Mouse (Mus musculus): Measurements from ENCODE around the gene Slc6a19.
"Not testable (repeated sequence)": the region's sequence is repeated elsewhere in the genome, so short reads cannot be mapped to it uniquely, and the experiment has no call there.

Gene Slc6a19

DNA sequence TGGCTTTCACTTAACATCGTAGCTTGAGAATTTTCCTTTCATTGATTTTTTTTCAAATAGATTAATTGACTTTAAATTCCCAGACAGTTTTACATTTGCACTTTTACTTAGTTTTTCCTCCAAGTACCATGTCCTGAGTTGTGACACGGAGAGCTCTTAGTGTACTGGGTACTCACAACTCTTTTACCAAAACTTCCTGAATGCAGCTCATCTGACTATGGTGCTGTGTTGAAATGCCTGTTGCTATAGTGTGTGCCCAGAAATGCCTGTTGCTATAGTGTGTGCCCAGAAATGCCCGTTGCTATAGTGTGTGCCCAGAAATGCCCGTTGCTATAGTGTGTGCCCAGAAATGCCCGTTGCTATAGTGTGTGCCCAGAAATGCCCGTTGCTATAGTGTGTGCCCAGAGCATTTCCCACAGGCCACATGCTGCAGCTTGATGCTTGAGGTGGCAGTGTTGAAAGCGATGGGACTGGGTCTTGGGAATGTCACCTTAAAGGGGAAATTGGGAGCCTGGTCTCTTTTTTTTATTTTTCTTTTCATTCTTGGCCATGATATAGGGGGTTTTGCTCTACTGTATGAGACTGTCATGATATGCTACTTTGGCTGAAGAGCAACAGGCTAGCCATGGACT lies at the start of gene Slc6a19:
Gene Slc6a19, minus strand, starts transcription at position 172 of the 632 bp plus-strand sequence.
- DNase-seq (ENCODE audit: low spot score in 2 of 2), result no peak

DNA sequence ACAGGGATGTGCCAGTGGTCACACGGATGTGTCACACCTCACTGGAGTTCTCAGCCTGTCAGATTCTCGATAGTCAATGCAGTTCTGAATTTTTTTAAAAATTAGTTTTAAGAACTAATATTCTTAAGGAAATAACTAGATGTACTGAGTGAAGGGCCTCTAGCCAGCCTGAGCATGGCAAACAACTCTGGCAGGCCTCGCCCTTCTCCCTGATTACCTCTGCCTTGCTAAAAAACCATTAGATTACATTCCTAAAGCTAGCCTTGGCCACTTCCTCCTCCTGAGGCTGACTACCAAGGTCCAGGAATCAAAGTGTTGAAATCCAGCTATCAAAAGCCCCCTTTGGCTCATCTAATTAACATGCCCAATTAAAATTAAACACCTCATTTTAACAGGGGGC lies 46.6 kb upstream of the Slc6a19 start:
- DNase-seq (ENCODE audit: low spot score in 2 of 2), result no peak

DNA sequence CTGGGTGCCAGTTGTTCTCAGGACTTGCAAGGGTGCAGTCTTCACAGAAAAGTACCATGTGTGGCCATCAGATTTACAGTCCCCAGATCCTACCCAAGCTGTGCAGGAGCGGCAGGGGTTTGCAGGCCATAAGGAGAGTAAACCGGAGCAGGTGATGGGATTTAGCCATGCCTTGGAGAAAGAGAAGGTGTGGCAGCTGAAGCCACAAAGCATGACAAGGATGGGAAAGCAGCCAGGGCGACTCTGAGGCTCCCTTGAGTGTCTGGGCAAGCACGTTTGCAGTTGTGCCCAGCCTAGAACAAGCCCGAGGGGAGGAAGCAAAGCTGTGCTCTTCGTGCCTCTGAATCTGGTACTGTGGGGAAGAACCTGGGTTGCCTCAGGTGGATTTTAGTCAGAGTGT lies 45.8 kb upstream of the Slc6a19 start:
- DNase-seq (ENCODE audit: low spot score in 2 of 2), result no peak

DNA sequence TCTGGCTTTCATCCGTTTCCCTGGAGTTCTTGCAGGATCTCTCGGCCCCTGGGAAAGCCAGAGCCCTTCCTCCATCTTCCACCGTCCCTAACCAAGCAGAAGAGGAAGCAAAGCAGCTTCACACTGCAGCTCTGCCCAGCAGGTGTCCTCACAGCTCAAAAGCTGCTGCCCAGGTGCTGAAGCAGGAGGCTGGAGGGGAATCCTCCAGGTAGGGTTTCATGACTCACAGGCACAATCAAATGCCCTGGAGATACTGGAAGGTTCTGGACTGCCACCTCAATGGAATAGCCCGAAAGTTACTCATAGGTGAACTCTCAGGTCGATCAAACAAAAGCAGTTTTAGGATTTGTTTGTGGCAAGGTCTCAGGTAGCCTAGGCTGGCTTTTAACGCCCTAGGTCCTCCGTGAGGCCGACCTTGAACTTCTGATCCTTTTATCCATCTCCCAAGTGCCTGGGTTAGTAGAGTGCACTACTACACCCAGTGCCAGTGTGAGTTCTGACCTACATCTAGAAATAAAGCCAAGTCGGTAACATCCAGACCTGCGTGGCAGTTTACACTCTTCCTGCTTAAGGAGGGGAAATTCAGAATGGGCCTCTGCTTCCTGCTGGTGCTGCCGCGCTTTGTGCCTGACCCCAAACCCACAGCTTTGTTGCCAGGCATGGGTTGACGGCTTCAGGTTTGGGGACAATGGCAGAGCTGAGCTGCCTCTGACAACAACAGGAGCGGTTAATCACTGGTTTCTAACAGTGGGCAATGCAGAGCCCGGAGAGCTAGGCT lies 44.2 kb upstream of the Slc6a19 start:
- no peak for DNase-seq (ENCODE audit: low spot score in 2 of 2)

DNA sequence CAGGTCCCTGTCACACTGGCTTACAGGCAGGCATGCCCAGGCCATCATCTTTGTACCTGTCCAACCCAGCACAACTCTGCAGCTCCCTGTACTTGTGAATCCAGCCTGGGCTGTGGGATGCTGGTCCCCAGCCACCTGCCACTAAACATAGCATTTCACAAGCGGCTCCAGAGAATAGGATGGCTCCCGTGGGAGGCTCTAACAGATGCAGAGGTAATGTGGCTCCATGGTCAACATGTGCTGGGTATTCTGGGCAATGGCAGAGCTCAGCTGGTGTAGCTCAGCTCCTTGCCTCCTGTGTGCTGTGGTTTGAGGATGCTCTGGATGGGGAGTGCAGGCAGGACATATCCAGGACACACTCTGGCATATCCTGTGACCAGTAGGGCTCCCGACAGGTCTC lies 39.0 kb upstream of the Slc6a19 start:
- DNase-seq (ENCODE audit: low spot score in 2 of 2), result peak; percentile 9 to 10

DNA sequence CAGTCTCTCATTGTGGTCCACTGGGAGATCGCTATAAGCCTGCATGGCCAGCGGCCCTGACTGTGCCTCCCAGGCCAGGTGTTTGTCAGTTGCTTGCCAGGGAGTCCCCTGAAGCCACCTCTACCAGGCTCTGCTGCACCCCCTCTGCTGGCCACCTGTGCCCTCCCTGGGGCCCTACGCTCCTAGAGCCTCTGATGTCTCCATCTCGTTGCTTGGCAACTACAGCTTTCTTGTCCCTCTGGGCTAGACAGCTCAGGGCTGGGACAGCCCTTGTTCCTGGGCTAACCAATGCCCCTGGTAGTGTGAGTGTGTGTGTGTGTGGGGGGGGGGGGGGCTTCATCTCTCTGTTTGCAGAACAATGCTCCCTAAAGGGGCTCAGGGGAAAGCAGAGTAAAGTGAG lies 38.3 kb upstream of the Slc6a19 start:
- DNase-seq (ENCODE audit: low spot score in 2 of 2), result no peak

DNA sequence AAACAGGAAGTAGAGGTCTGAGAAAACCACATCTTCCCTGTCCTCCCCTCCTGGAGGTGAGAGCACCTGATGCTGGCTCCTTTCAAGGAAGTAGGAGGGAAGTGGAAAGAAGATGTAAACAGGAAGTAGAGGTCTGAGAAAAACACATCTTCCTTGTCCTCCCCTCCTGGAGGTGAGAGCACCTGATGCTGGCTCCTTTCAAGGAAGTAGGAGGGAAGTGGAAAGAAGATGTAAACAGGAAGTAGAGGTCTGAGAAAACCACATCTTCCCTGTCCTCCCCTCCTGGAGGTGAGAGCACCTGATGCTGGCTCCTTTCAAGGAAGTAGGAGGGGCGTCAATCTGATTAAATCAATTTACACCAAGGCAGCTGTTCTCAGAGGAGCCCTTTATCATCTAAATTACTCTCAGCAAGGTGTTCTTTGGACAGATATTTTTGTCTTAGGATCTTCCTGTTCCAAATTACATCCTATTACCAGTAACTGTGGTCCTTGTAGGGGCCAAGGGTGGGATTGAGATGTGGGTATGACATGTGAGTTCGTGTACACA lies 35.8 kb upstream of the Slc6a19 start:
- DNase-seq (ENCODE audit: low spot score in 2 of 2), result not testable (repeated sequence)

DNA sequence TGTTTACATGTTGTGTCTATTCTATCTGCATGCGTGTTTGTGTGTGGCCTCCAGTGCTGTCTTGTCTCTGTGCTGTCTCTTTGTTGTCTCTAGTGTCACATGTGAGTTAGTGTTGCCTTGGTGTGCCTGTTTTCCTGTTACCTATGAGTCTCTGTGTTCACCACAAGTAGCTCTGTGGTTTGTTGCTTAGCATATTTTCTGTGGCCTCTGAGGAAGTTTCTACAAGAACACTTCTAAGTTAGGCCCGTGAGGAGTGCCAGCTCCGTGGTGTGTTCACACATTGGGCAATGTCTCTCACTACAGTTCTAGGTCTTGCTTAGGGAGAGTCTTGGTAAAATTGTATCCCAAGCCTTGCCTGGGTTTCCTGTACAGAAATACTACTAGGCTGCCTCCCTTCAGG lies 32.3 kb upstream of the Slc6a19 start:
- no peak for DNase-seq (ENCODE audit: low spot score in 2 of 2)

DNA sequence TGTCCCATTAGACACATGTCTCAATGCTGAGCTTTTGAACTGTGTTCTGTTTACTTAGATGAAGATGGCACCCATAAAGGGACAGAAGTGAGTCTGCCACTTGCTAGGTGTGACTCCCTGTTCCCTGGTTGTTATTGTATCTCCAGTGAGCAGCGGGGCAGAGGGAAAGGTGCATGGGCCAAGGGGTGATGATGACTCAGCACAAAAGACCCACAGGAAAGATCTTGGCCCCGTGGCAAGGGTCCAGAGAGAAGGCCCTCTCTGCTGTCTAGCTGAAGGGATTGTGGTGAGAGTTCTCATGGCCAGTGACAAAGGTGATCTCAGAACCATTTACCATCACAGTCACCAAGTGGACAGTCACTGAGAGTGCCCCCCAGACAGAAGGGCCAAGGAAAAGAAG lies 31.3 kb upstream of the Slc6a19 start:
- no peak for DNase-seq (ENCODE audit: low spot score in 2 of 2)

DNA sequence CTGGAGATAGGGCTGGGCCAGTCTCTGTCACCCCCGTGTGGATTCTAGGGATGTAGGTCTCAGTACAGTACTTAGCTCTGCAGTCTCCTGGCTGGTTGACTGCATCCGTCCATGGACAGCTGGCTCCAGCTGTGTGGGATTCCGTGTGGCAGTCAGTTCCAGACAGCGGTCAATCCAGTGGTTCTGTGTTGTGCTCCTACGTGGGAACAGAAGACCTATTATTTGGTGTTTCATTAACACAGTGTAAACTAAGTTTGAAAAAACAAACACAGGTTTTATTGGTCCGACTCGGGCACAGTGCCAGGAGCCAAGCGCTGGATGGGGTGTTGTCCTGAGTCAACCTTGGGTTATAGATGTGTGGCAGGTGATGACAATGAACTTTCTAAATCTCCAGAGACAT lies 30.6 kb upstream of the Slc6a19 start:
- no peak for DNase-seq (ENCODE audit: low spot score in 2 of 2)

DNA sequence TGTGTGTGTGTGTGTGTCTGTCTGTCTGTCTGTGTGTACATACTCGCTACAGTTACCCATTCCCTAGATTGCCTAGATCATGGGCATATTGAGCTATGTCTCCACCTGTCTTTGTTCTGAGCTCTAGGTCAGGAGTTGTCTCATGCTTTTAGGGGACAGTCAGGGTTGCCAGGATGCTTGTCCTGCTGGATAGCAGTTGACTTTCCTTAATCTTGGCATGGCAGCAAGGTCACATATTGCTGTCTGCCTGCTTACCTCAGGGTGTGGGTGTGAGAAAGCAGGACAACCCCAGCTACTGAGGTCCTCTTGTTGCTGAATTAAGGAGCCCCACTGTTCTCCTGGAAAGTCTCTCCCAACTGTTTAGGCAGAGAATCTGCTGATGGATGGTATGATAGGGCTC lies 29.7 kb upstream of the Slc6a19 start:
- no peak for DNase-seq (ENCODE audit: low spot score in 2 of 2)

DNA sequence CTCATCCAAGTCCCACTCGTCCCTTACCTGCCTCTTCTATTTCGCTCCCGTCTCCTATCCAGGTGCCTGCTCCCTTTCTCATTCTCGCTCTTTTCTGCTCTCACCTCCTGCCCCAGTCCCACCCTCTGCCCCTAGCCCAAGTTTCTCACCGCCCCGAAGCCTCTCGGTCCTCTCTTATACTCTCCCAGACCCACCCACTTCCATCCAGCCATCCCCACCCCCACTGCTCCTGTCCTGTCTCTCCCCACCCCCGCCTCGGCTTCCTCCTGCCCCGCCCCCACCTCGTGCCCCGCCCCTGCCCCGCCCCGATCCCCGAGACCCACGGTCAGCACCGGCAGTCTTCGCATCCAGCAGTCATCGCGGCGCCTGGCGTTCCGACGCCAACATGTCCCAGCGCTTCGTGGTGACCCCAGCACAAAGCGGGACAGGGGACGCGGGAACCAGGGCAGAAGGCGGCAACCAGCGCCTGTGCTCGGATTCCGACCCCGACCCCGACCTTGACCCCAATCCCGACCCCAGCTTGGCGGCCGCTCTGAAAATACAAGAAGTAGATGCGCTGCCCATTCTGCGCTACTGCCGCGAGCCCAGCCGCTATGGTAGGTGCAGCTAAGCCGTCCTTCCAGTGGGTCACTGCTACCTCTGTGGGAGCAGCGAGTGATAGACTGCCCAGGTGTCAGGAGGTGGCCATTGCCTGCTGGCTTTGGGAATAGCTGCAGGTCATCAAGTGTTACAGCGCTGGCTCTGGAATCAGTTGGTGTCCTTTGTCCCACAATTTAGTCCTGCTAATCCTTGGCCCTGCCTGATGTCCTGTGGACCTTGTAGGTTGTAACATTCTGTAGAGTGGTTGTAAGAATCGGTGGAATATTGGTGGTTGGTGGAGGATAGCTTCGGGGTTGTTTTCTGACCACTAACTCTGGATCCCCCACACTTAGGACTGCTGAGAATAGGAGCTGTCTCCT lies 28.4 kb upstream of the Slc6a19 start, which contains the start of gene Slc12a7:
Gene Slc12a7, plus strand, starts transcription at position 353 of the 959 bp plus-strand sequence.
- no peak for DNase-seq (ENCODE audit: low spot score in 2 of 2)

DNA sequence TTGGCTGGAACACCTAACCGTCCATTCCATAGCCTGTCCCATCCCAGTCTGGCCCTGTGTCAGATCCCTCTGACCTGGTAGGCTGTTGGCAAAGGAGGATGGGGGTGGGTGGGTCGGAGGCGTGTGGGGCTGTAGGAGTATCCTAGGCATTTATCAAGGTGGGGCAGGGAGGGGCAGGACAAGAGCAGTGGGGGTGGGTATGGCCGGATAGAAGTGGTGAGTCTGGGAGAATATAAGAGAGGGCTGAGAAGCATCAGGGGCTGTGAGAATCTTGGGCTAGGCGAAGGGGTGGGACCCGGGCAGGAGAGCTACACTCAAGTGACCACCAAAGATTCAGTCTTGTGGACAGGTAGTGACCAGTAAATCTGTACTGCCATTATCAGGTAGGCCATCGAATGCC lies 27.6 kb upstream of the Slc6a19 start:
- no peak for DNase-seq (ENCODE audit: low spot score in 2 of 2)

DNA sequence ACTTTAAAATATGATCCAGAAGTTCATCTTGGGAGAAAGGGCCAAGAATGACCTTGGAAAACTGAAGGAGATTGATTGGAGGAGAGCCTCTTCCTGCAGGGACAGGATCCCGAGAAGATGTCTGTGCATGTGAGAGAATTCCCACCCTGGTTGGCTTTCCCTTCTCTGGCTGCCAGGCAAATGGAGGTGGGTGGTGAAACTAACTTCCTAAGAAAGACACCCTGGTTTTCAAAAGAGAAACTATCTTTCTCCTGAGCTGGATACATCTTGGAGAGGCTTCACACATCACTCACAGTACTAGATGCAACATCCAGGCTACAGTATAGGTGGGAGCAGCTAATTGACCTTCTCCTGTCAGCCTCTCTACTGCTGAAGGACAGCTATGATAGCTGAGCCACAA lies 26.2 kb upstream of the Slc6a19 start:
- DNase-seq (ENCODE audit: low spot score in 2 of 2), result no peak

DNA sequence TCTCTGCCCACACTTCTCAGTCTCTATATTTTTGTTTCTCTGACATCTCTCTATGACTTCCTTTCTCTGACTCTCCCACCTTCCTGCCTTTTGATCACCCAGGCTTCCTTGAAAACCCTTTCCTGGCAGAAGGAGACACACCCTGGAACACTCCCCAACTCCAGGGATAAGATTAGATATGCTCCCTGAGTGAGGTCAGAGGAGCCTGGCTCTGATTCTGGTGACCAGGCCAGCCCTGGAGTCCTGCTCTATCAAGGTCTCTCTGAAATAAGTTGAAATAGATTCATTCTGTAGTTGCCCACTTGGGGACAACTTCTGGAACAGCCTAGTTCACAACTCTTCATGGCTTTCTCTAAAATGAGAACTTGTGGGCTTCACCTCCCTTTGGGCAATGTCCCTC lies 24.0 kb upstream of the Slc6a19 start:
- no peak for DNase-seq (ENCODE audit: low spot score in 2 of 2)

DNA sequence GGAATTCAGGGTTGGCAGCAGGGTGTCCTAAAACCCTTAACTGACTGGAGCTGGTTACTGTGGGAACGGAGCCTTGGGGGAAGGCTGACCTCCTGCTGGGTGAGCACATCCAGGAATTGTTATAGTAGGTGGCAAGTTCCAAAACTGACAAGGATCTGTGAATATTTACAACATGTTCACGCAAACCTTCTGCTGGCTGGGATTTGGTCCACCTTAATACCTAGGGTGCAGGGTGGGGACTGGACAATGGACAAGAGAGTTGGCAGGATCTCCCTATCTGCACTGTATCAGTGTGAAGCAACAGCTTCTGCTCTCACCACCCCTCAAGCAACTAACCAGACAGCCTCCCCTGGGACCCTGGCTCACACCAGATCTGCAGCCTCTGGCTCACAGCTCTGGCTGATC lies 23.0 kb upstream of the Slc6a19 start:
- DNase-seq (ENCODE audit: low spot score in 2 of 2), result no peak

DNA sequence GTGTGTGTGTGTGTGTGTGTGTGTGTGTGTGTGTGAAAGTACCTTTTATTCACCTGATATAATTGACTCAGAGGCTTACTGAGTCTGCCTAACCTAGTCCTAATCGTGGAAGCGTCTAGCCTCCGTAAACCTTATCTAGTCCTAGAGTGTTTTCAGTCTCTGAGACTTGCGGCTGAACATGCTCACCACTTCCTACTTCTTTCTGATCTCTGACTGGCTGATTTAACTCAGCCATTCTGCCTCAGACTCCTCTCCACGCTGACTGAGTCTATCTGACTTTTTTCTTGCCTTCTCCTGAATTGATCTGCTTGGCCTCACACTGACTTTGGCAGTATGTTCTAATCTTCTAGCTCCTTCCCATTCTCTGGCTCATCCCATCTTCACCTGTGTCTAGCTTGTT lies 20.6 kb upstream of the Slc6a19 start:
- DNase-seq (ENCODE audit: low spot score in 2 of 2), result no peak

DNA sequence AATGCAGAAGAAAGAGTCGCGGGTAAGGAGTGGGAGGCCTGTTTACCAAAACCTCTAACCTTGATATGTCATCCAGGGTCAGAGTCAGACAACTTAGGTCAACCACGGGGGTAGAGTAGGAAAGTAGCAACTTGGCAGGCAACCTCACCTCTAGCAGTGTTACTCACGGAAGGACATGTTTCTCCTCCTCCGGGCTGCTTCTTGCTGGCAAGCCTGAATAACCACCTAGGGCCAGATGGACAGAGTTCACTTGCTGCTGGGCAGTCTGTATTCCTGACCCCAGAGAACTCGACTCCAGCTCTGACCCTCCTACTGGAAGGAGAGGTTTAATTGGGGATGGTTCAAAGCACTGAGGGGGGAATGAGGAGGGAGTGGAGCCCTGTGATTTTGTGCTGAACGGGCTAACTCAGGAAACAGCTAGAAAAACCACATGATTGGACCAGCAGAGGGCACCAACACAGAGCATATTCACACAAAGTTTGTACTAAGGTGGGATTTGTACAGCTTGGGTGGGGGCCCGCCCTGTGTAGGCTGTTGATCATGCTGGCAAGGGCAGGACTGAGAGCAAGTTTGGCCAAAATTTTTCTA lies 18.5 kb upstream of the Slc6a19 start:
- peak; percentile 46 to 52 for DNase-seq (ENCODE audit: low spot score in 2 of 2)

DNA sequence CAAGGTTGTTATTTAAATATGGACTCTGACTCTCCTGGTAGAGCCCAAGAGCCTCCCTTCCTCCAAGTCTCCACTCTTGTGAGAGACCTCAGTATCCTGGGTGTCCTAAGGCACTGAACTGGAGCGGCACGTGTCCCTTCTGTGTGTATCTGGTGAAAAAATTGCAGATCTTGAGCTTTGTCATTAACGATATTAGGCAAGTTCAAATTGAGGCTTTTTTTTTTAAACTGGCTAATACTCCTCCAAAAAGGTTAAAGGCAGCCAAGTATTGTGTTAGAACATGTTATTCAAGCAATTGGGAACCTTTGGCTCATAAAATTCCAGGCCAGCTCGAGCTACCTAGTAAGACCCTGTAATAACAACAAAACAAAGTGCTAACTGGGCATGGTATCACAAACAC lies 15.6 kb upstream of the Slc6a19 start:
- DNase-seq (ENCODE audit: low spot score in 2 of 2), result no peak

DNA sequence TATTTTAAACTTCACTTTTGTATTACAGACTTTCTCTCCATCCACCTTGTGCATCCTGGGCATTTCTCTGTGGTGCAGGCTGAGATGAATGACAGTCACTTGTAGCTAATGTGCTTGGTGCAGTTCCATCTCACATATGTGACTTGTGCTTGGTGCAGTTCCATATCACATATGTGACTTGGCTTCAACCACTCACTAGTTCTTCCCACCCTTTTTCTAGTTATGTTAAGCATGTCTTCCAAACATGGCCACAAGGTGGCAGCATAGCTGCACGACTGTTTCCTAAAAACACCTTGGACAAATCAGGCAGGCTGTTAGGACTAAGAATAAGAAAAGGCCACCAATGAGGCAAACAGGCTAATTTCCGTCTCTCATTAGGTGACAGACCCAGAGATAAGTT lies 13.6 kb upstream of the Slc6a19 start:
- peak; percentile 91 to 93 for DNase-seq (ENCODE audit: low spot score in 2 of 2)

DNA sequence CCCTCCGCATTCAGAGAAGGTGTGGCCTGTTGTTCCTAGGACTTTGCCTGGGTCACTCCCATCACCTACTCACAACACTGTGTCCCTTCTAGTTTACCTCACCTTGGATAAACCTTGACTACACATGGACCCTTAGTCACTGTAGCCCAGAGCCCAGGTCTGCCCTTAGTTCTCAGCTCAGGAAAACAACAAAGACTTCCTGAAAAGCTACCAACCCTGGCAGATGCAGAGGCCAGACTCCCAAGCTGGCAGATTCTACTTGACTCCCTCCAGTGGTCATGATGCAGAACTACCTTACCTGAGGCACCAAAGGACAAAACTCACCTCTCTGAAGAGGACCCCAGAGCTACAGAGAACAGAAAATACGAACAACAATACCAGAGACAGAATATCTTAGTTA lies 9.4 kb upstream of the Slc6a19 start:
- DNase-seq (ENCODE audit: low spot score in 2 of 2), result no peak

DNA sequence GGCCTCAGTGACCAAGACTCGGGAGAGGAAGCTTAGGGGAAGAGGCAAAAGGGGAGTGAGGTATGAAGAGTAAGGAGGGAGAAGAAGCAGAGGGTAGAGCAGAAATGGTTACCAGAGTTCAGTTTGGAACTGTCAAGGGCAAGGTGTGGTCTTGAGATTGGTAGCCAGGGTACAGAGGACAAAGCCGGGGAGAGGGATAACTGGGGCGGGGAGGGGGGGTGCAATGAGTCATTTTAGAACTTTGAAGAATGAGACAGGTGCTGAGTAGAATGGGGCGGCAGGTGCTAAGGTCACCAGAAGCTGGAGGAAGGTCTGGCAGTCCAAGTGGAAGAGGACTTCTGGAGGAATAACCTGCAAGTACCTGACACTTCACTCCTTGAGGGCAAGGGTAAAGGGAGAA lies 8.5 kb upstream of the Slc6a19 start:
- DNase-seq (ENCODE audit: low spot score in 2 of 2), result no peak
